Mouse (Mus musculus) cerebellum, adult 9-11 months (tissue): Measurements from ENCODE around the gene Speg.

Experiments used
- DNase-seq: peaks from one replicate; pipeline ENCODE4 v3.0.0; 2022

Gene Speg

DNA sequence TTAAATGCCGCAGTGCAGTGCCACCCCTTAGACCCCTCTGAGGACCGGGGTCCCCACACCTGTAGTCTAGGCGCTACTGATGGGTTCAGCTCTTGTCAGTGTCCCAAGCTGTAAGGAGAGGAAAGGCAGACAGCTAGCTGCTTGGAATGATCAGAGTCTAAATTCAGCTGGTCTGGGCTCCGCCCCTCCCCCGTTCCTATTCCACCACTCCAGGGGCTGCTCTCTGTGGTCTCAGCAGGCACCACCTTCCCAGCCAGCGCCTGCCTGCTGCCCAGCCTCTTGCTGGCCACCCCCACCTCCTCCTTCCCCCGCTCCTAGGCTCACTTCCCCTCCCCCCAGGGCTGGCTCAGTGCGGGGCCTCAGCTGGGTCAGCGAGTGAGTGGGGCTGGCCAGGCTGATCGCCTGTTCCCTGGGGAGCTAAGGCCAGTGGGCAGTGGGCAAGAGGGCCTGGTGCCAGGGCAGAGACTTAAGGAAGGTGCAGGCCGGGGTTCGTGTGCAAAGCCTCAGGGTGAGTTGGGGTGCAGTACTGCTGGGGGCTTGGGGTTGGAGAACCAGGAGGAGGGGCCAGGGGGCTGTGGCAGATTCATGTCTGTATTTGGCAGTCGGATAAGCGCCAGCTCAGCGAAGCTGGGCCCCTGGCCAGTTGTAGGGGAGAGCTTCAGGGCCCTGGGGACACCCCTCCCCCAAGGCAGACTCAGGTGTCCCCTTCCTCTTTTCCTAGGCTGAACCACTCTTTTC lies 24.8 kb downstream of the Speg start:
- DNase-seq: peak; percentile 76

DNA sequence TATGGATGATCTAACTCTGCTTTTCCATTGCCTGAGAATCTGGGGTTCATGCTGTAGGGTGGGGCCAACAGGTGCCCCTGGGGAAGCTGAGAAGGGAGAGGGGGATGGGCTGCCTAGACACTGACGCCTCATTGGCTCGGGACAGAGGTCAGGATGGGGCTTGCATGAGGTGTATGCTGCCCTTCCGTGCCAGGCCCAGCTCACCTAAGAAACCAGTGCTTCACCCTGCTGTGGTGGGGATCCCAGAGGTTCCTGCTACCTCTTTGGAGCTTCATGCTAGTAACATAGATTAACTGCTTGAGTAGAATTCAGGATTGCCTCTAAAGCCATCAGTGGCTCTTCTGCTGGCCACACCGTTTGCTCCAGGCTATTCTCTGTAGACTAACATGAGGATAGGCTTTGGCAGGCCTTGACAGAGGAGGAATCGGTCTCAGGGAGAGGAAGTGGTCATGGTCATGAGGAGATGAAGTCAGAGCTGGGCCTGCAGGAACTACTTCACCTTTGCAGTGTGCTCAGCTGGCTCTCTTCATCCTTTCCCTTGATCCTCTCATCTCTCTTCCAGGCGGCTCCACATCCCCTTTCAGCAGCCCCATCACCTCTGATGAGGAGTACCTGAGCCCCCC lies 25.5 kb downstream of the Speg start:
- no peak for DNase-seq

DNA sequence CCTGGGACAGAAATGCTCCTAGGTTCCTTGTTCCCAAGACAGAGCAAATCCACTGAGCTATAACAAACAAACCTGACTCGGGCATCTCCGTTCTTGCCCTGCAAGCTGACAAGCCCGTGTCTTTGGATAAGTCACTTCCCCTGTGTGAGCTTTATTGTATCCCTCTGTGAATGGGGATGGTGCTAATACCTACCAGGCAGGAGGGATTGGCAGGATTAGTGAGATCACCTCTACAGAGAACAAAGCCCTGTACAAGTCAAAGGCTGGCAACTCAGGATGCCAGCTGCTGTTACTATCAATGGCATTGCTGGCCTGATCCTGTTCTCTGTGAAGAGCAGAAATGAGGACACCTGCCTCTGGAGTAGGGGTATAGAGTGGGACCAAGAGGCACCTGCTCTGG lies 30.4 kb downstream of the Speg start:
- DNase-seq: no peak

DNA sequence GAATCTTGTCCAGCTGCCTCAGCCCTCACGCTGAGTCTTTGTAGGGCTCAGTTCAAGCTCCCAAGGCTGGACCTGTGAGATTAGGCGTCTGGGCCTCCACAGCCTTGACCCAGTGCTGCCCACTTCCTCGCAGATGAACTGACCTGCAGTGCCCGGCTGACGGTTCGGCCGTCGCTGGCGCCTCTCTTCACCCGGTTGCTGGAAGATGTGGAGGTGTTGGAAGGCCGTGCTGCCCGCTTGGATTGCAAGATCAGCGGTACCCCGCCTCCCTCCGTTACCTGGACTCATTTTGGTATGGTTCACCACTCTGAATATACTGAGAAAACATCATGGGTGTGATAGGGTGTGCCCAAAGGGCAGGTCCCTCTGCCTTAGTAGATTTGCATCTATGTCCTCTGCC lies 31.1 kb downstream of the Speg start:
- no peak for DNase-seq

DNA sequence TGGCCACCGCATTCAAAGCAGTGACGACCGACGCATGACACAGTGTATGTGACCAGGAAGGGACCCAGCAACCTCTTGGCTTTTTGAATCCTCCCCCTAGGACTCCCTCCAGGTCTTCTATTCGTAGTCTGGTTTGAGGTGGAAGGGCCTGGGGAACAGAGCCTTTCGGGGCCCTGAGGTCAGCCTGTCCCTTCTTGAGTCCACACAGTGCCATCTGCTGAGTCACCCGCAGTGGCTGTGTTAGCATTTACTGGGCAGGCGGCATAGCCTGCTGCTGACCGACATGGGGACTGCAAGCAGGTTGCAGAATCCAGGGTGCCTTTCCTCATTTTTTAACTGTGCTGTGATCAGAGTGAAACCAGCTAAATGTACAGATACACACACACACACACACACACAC lies 32.0 kb downstream of the Speg start:
- DNase-seq: no peak

DNA sequence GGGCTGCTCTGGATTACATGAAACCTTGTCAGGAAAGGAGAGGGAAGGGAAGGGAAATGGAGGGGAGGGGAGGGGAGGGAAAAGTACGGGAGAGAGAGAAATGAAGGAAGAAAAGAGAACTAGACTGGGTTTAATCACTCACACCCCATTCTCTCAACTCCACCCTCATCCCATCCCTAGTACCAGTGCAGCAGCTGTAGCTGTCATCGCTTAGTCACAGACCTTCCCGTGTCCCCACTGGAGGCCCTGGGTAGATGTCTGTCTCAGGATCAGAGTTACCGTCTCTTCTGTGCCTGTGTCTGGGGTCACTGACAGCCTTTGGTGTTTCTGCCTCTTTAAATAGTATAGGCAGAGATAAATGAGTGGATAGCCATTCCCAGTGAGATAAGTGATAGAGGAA lies 33.1 kb downstream of the Speg start:
- no peak for DNase-seq

DNA sequence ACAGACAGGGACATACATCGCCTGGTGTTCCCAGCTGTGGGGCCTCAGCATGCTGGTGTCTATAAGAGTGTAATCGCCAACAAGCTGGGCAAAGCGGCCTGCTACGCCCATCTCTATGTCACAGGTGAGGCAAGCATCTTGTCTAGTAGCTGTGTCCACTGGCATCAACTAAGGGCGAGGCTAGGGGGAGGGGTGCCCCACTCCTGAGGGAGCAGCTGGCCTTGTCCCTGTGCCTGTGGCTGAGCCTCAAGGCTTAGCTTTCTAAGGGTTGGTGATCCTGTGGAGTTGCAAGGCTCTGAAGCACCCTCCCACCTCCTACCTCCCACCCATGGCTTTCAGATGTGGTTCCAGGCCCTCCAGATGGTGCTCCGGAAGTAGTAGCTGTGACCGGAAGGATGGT lies 34.9 kb downstream of the Speg start:
- DNase-seq: no peak

DNA sequence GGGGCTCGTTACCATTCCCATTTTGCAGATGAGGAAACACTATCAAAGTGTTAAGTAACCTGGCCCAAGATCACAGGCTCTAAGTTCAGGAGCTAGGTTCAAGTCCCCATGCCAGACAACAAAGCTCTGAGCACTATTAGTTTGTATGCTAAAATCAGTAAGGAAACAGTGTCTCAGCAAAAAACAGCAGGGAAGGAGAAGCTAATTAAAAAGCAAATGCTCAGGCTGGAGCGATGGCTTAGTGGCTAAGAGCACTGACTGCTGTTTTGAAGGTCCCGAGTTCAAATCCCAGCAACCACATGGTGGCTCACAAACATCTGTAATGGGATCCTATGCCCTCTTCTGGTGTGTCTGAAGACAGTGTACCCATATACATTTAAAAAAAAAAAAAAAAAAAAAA lies 37.1 kb downstream of the Speg start:
- DNase-seq: no peak

DNA sequence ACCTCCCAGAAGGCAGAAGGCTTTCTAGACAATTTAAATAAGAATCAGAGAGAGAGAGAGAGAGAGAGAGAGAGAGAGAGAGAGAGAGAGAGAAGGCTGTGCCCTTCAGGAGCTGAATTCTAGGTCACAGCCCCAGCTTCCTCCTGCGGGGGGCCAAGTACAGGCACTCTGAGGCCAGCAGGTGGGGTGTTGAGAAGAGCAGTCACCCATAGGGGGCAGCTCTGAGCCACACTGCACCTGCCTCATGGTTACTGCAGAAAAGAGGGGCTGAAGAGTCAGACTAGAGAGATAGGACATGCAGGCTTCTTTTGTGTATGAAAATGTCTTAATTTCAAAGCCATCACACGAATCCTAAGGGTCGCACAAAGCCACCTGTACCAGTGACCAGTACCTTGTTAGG lies 38.7 kb downstream of the Speg start:
- peak; percentile 88 for DNase-seq

DNA sequence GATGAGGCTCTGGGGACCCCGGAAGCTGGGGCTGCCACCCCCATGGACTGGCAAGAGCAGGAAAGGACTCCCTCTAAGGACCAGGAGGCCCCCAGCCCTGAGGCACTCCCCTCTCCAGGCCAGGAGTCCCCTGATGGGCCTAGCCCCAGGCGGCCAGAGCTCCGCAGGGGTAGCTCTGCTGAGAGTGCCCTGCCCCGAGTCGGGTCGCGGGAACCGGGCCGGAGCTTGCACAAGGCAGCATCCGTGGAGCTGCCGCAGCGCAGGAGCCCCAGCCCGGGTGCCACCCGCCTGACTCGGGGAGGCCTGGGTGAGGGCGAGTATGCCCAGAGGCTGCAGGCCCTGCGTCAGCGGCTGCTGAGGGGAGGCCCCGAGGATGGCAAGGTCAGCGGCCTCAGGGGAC lies 46.7 kb downstream of the Speg start:
- DNase-seq: no peak

DNA sequence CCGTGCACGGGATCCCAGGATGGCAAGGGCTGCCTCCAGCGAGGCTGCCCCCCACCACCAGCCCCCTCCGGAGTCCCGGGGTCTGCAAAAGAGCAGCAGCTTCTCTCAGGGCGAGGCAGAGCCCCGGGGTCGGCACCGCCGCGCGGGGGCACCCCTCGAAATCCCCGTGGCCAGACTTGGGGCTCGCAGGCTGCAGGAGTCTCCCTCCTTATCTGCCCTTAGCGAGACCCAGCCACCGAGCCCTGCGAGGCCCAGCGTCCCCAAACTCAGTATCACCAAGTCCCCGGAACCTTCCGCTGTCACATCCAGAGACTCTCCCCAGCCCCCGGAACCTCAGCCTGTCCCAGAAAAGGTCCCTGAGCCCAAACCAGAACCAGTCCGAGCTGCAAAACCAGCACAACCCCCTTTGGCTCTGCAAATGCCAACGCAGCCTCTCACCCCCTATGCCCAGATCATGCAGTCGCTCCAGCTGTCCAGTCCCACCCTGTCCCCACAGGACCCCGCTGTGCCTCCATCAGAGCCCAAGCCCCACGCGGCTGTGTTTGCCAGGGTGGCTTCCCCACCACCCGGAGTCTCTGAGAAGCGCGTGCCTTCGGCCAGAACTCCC lies 47.2 kb downstream of the Speg start:
- peak; percentile 61 for DNase-seq

DNA sequence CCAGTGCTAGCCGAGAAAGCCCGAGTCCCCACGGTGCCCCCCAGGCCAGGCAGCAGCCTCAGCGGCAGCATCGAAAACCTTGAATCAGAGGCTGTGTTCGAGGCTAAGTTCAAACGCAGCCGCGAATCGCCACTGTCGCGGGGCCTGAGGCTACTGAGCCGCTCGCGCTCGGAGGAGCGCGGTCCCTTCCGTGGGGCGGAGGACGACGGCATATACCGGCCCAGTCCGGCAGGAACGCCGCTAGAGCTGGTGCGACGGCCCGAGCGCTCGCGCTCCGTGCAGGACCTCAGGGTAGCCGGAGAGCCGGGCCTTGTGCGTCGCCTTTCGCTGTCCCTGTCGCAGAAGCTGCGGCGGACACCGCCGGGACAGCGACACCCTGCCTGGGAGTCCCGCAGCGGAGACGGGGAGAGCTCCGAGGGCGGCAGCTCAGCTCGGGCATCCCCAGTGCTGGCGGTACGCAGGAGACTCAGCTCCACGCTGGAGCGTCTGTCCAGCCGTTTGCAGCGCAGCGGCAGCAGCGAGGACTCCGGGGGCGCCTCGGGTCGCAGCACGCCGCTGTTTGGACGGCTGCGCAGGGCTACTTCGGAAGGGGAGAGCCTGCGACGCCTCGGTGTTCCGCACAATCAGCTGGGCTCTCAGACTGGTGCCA lies 47.9 kb downstream of the Speg start:
- no peak for DNase-seq

DNA sequence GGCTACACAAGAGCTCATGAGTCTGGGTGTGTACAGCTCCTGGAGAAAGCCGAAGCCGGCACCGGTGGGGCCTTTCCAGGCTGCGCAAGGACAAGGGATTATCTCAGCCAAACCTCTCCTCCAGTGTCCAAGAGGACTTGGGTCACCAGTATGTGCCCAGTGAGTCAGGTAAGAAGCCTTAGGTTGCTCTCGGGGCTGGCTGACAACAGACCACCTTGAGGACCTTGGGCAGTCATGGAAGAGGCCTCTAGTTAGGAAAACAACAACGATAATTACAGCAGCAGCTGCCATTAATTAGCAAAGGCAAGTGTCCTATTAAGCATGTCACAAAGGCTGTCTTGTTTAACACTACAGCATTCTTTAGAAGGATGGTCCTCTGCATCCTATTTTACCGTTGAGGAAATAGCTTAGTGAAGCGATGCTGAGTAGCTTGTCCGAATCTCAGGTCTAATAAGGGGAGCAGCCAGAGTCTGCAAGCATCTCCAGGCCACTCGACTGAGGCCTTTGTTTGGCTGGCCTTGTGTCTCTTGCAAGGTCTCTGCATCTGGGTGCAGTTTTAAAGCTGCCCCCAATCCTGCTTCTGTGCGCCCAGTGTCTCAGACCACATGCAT lies 48.8 kb downstream of the Speg start:
- DNase-seq: no peak

DNA sequence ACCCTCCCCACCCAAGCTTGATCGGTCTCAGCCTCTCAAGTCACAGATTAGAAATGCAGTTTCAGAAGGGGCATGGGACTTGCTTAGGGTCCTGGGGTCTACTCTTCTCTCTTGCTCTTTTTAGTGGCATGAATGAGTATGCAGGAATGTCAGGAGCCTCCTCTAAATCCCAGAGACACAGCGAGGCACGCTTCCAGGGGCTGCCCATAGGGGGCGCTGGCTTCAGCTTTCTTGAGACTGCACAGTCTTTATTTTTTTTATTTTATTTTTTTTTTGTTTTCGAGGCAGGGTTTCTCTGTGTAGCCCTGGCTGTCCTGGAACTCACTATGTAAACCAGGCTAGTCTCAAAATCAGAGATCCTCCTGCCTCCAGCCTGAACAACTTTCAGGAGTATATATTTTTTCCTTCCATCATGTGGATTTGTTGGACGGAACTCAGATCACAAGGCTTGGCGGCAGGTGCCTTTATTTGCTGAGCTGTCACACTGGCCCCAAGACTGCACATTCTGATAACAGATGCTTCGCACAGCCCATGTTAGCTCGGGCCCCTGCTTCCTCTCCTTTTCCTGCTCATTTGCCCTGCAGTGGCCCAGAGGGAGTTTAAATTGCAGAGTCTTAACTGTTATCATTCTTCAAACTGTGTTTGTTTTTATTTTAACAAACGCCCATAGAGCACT lies 50.8 kb downstream of the Speg start:
- DNase-seq: peak; percentile 79

DNA sequence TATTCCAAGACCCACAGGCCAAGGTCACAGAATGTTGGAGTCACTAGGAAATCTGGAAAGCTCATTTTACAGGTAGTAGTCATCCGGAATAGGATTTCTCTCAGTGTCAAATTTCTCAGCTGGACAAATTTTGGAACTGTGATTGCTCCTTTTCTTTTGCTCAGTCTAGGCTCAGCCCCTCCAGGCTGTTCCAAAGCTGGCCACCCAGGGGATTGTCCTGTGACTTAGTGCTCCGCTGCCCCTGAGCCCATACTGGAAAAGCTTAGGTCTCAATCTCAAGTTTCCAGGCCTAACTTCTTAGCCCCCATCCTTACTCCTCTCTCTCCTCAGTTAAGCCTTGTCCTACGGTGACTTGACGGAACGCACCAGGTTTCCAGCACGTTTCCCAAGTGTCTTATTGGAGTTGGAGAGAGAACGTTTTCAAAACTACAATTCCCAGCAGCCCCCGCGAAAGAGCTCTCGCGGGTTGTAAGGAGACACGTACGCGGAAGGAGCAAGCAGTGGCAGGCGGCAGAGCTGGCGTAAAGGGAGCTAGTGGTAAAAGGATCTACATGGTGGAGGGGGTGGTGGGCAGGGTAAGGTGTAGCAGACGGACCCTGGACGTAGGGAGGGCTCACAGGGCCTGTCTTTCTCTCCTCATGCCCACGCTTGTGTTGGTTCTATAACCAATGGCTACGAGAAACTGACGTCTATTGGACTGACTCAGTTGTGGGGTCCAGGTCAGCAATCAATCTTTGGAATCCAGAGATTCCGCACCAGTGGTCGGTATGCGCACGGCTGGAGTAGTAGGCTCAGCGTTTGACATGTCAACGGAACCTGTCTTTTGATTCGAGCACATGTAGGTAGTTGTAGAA lies 60.6 kb downstream of the Speg start, which contains the start of gene Gmppa:
Gene Gmppa, plus strand, starts transcription at position 456 of the 854 bp plus-strand sequence.
- peak; percentile 82 for DNase-seq

DNA sequence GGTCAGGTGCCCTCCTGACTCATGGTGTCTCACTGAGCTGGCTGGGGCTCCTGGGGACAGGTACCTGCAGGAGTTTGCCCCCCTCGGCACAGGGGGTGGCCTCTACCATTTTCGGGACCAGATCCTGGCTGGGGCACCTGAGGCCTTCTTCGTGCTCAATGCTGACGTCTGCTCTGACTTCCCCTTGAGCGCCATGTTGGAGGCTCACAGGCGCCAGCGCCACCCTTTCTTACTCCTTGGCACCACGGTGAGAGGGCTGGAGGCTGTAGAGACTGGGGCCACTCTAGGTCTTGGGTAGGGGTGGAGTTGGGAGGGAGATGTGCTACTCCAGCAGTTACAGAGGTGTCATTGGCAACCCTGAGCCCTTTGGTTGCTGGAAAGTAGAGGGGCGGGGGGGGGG lies 63.7 kb downstream of the Speg start:
- peak; percentile 65 for DNase-seq

DNA sequence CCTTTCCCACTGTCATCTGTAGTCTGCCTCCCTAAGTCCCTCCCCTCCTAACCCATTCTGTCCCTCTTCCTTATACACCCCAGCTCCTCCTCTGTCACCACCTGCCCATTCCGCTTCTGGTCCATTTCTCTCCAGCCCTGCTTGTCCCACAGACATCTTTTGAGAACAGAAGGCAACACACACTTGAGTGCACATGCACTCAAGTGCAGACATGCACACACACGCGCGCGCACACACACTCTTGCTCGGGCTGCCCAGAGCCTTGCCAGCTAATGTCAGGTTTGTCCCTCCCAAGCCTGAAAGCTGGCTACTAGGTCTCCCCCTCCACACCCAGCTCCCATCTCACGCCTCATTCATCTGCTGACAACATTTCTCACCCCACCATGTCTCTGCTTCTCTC lies 65.6 kb downstream of the Speg start:
- peak; percentile 84 for DNase-seq

DNA sequence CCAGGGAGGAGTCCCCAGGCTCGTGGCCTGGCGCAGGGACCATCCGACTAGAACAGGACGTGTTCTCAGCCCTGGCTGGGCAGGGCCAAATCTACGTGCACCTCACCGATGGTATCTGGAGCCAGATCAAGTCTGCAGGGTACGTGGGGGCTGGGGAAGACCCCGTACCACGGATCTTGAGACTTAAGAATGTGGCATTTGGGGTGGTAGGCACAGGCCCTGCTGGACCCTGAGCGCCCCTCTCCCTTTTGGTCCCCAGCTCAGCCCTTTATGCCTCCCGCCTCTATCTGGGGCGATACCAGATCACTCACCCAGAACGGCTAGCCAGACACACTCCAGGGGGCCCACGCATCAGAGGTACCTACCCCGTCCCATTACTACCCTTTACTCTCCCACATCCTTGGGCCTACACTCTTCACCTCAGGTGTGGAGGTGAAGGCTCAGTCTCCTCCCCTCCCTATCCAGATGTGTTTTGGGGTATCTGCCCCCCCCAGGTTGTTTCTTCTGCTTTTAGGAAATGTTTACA lies 66.4 kb downstream of the Speg start:
- peak; percentile 73 for DNase-seq

DNA sequence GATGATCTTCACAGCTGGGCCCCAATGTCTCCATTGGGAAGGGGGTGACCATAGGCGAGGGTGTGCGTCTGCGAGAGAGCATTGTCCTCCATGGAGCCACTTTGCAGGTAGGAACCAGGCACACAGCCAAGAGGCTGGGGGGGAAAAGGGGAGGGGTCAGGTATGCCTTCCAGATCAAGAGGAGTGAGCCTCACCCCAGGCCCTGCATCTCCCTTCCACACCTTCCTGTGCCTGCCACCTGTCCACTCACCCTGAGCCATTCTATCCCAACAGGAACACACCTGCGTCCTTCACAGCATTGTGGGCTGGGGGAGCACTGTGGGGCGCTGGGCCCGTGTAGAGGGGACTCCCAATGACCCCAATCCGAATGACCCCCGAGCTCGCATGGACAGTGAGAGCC lies 67.1 kb downstream of the Speg start:
- peak; percentile 86 for DNase-seq

DNA sequence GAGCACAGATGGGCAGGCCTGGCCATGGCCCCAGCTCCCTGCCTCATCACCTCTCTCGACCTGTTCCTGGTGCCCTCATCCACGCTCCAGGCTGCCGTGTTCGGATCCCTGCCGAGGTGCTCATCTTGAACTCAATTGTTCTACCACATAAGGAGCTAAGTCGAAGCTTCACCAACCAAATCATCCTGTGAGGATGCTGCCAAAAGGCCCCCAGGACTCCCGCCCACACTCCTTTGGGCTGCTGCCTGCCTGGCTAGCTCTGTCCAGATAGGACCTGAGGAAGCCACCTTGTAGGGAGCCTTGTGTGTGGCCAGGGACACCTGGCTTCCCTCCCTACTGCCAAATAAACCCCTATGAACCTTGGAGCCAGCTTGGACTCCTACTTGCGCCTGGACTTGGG lies 67.7 kb downstream of the Speg start:
- DNase-seq: peak; percentile 97

DNA sequence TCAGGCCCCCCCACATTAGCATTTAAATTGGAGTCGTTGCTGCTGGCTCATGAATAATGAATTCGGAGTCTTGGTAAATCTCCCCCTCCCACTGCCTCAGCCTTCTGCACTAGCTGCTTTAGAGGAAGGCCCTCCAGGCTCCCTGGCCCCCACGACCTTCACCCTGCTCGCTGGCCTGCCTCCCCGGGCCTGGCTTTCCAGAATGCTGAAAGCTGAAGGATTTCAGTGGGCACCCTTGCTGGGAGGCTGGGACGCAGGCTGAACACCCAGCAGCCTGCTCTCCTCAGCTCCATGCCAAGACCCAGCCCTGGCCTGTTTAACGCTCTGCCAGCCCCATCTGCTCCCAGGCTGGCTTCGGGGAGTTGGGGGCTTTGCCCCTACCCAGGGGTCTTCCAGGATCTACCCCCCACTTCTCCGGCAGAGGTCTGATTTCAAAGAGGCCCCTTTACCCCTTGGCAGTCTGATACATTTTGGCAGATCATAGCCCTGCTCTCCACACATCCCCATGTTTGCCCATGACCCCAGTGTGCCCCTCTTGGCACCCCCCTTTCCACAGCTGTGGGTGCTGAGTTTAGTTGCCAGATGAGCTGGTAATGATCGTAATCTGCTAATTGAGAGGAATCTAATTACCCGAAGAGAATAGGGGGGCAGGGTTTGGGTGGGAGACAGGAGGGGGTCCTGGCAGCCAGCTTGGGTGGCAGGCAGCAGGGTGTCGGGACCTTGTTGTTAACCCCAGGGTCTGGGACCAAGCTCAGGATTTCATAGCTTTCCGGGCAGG lies 68.3 kb downstream of the Speg start:
- peak; percentile 88 for DNase-seq
